Mouse (Mus musculus) embryonic fibroblast, embryonic 13.5 days (primary cell): ENCODE results near the gene Tcf15.

Experiments used
- CTCF ChIP-seq: IDR thresholded peaks from 2 replicates; pipeline ENCODE4 v1.5.1; 2011; ENCODE audit warnings: mild to moderate bottlenecking, control low read depth, low read length, moderate library complexity, borderline replicate concordance; ENCODE audit not compliant: insufficient read depth
- POLR2A ChIP-seq: IDR thresholded peaks from 2 replicates; pipeline ENCODE4 v1.6.1; 2011; ENCODE audit warnings: low read depth, mild to moderate bottlenecking, control low read depth, low read length, moderate library complexity

- no peak for TF ChIP-seq CTCF
- no peak for TF ChIP-seq POLR2A
Observed at GRCm38 (mm10) chr2:152099538-152099937, 43.8 kb upstream of the Tcf15 start.
